Mouse (Mus musculus): ENCODE measurements around the gene Gsap.
"Not testable (repeated sequence)": the region's sequence is repeated elsewhere in the genome, so short reads cannot be mapped to it uniquely, and the experiment has no call there.

Gene Gsap

GRCm38 (mm10) chr5:21263202-21264055, 77.4 kb downstream of the Gsap start:
- no peak for DNase-seq

GRCm38 (mm10) chr5:21264352-21265021, 78.4 kb downstream of the Gsap start:
- no peak for DNase-seq

- DNase-seq = peak; percentile 81
These were observed 79.0 kb downstream of the Gsap start for GRCm38 (mm10) chr5:21265049-21265448.

- no peak for DNase-seq
These were observed 81.0 kb downstream of the Gsap start for GRCm38 (mm10) chr5:21267090-21267489.

GRCm38 (mm10) chr5:21269446-21269845, 83.4 kb downstream of the Gsap start:
- DNase-seq = no peak

GRCm38 (mm10) chr5:21270756-21271155, 84.7 kb downstream of the Gsap start:
- no peak for DNase-seq

GRCm38 (mm10) chr5:21271386-21272354, 85.6 kb downstream of the Gsap start:
- no peak for DNase-seq

GRCm38 (mm10) chr5:21277685-21278084, 91.6 kb downstream of the Gsap start:
- DNase-seq = not testable (repeated sequence)

- no peak for DNase-seq
These were observed 97.5 kb downstream of the Gsap start for GRCm38 (mm10) chr5:21283356-21284062.

- no peak for DNase-seq
These were observed 102.8 kb downstream of the Gsap start for GRCm38 (mm10) chr5:21288658-21289435.

- DNase-seq = no peak
These were observed 104.5 kb downstream of the Gsap start for GRCm38 (mm10) chr5:21290594-21290993.

- no peak for DNase-seq
These were observed 109.6 kb downstream of the Gsap start for GRCm38 (mm10) chr5:21295683-21296082.

GRCm38 (mm10) chr5:21299076-21299755, 113.2 kb downstream of the Gsap start:
- DNase-seq = no peak

GRCm38 (mm10) chr5:21300058-21300457, 114.0 kb downstream of the Gsap start:
- no peak for DNase-seq

- DNase-seq = no peak
These were observed 115.0 kb downstream of the Gsap start for GRCm38 (mm10) chr5:21301011-21301410.

- DNase-seq = no peak
These were observed 121.1 kb downstream of the Gsap start for GRCm38 (mm10) chr5:21307165-21307564.

- no peak for DNase-seq
These were observed 128.6 kb downstream of the Gsap start for GRCm38 (mm10) chr5:21314696-21315095.

- no peak for DNase-seq
These were observed 134.1 kb downstream of the Gsap start for GRCm38 (mm10) chr5:21320138-21320537.

- no peak for DNase-seq
These were observed 140.4 kb downstream of the Gsap start for GRCm38 (mm10) chr5:21326494-21326893.

- DNase-seq = no peak
These were observed 142.5 kb downstream of the Gsap start for GRCm38 (mm10) chr5:21328560-21328959.

Measured in right cerebral cortex, postnatal 25 days (tissue).